Mouse (Mus musculus): ENCODE data around the gene Fam184a. TPM values are rescaled to one million over a fixed set of nuclear protein-coding genes. Genes with fewer than 3 reads are reported as not detected.

Fam184a gene
- total and polyA plus RNA-seq, 2 experiments from 2014 or later: 14.6 to 14.7 TPM

DNA sequence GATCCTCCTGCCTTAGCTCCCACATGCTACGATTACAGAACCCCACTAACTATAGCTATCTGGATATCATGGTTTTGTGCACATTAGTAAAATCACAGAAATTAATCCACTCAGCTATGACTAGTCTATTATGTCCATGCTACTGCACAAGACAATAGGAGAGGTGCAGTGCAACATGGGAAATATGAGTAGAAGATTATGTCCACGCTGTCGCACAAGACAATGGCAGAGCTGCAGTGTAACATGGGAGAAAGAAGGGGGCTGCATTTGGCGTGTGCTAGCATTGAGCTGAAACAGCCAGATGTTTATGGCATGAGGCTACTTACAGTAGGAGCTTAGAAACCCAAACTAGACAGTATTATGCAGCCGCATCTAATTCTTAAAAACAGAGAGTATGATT is 8.0 kb downstream of the Fam184a start:
- no peak for DNase-seq (ENCODE audit: low spot score)
- Histone ChIP-seq H3K27me3 (ENCODE audit: insufficient read depth, low read length) (no peaks in the 10 kb centered on the region), H3K9me3 (ENCODE audit: low read length) (no peaks in the 10 kb centered on the region), H3K9ac (replicated peaks; ENCODE audit: low read length, poor library complexity, severe bottlenecking) (no peak overlapping the region), H3K4me1 (ENCODE audit: insufficient read depth, low read length) (no peaks in the 10 kb centered on the region), H3K27ac (ENCODE audit: low read depth, low read length) (no peak overlapping the region), H3K4me2 (ENCODE audit: low read depth, low read length, poor library complexity, severe bottlenecking) (no peak overlapping the region), H3K36me3 (ENCODE audit: insufficient read depth, low read length) (no peaks in the 10 kb centered on the region), H3K4me3 (ENCODE audit: low read depth, low read length) (no peak overlapping the region)
- WGBS: 61% methylated on average over 5 of the region's 5 CpGs
- TF ChIP-seq CTCF (IDR thresholded peaks at IDR 0.05): no peak
- ATAC-seq (ENCODE audit: low FRiP score): no peak

GRCm38 (mm10) chr10:53740014-53740413 is 10.9 kb downstream of the Fam184a start:
- no peak overlapping the region for H3K27ac ChIP-seq (ENCODE audit: low read depth, low read length)
- H3K4me1 ChIP-seq (ENCODE audit: insufficient read depth, low read length): no peaks in the 10 kb centered on the region
- no peaks in the 10 kb centered on the region for H3K9me3 ChIP-seq (ENCODE audit: low read length)
- no peak overlapping the region for H3K4me3 ChIP-seq (ENCODE audit: low read depth, low read length)
- no peak overlapping the region for H3K9ac ChIP-seq (replicated peaks; ENCODE audit: low read length, poor library complexity, severe bottlenecking)
- no peak for TF ChIP-seq CTCF (IDR thresholded peaks at IDR 0.05)
- H3K36me3 ChIP-seq (ENCODE audit: insufficient read depth, low read length): no peaks in the 10 kb centered on the region
- no peak for DNase-seq (ENCODE audit: low spot score)
- no peak for ATAC-seq (ENCODE audit: low FRiP score)
- no peaks in the 10 kb centered on the region for H3K27me3 ChIP-seq (ENCODE audit: insufficient read depth, low read length)
- no peak overlapping the region for H3K4me2 ChIP-seq (ENCODE audit: low read depth, low read length, poor library complexity, severe bottlenecking)

- H3K4me2 ChIP-seq (ENCODE audit: low read depth, low read length, poor library complexity, severe bottlenecking): no peak overlapping the region
- no peak for ATAC-seq (ENCODE audit: low FRiP score)
- H3K4me1 ChIP-seq (ENCODE audit: insufficient read depth, low read length): no peaks in the 10 kb centered on the region
- no peaks in the 10 kb centered on the region for H3K36me3 ChIP-seq (ENCODE audit: insufficient read depth, low read length)
- WGBS: 89% methylated on average over 8 of the region's 8 CpGs
- H3K27ac ChIP-seq (ENCODE audit: low read depth, low read length): no peak overlapping the region
- no peaks in the 10 kb centered on the region for H3K9me3 ChIP-seq (ENCODE audit: low read length)
- TF ChIP-seq CTCF (IDR thresholded peaks at IDR 0.05): no peak
- H3K4me3 ChIP-seq (ENCODE audit: low read depth, low read length): no peak overlapping the region
- H3K9ac ChIP-seq (replicated peaks; ENCODE audit: low read length, poor library complexity, severe bottlenecking): no peak overlapping the region
- H3K27me3 ChIP-seq (ENCODE audit: insufficient read depth, low read length): no peaks in the 10 kb centered on the region
- no peak for DNase-seq (ENCODE audit: low spot score)
Measured at GRCm38 (mm10) chr10:53738842-53739241, 12.1 kb downstream of the Fam184a start.

DNA sequence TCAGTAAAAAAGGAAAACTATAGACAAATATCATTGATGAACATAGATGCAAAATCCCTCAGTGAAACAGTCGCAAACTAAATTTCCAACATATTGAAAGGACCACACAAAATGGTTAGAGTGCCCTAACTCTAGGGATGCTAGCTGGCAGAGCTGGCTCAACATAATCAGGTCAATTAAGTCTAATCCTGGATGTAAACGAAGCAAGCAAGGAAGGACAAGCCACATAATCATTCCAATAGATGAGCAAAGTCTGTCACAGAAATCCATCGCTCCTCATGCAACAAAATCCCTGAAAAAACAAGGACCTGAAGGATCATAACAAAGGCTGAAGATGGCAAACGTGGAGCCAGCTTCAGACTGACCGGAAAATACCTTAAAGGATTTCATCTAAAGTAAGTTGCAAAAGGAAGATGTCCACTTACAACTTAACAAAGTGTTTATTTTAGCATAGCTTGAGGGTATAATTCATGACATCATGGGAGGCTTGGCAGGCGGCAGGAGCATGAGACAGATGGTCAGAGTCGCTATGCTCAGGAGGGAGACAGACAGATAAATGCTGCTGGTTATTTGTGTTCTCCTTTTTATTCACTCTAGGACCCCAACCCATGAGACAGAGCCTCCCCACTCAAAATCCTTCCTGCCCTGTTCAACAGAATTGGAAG is 15.6 kb downstream of the Fam184a start:
- 78% methylated on average over 7 of the region's 7 CpGs for WGBS
- ATAC-seq (ENCODE audit: low FRiP score): no peak
- no peak for TF ChIP-seq CTCF (IDR thresholded peaks at IDR 0.05)

DNA sequence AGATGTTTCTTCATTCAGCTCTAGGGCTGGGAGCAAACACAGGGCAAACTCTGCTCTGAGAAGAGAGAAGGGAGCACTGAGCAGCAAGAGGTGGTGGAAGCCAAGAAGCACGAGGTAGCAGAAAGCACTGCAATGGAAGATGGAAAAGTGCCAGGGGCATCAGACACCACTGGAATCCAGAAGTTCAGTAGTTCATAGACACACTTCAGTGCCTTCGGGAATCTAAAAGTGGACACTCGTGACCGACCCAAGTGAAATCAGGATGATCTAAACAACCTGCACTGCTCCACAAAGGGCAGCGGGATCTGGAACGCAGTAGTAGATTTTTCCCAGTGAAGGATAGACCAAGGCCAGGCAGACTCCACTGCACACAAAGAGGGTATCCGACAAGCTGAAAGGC is 18.6 kb downstream of the Fam184a start:
- Histone ChIP-seq H3K36me3 (ENCODE audit: insufficient read depth, low read length) (no peaks in the 10 kb centered on the region), H3K4me2 (ENCODE audit: low read depth, low read length, poor library complexity, severe bottlenecking) (no peak overlapping the region), H3K4me1 (ENCODE audit: insufficient read depth, low read length) (no peaks in the 10 kb centered on the region), H3K4me3 (ENCODE audit: low read depth, low read length) (no peak overlapping the region), H3K9me3 (ENCODE audit: low read length) (no peaks in the 10 kb centered on the region), H3K27ac (ENCODE audit: low read depth, low read length) (no peak overlapping the region), H3K27me3 (ENCODE audit: insufficient read depth, low read length) (no peaks in the 10 kb centered on the region), H3K9ac (replicated peaks; ENCODE audit: low read length, poor library complexity, severe bottlenecking) (no peak overlapping the region)
- WGBS: 85% methylated on average over 7 of the region's 7 CpGs
- DNase-seq (ENCODE audit: low spot score) (no peak), ATAC-seq (ENCODE audit: low FRiP score) (no peak)
- TF ChIP-seq CTCF (IDR thresholded peaks at IDR 0.05): no peak

More for the DNA sequence above, 15.6 kb downstream of the Fam184a start:
- H3K27ac ChIP-seq (ENCODE audit: low read depth, low read length): no peak overlapping the region
- no peak overlapping the region for H3K9ac ChIP-seq (replicated peaks; ENCODE audit: low read length, poor library complexity, severe bottlenecking)
- H3K4me1 ChIP-seq (ENCODE audit: insufficient read depth, low read length): no peaks in the 10 kb centered on the region
- H3K36me3 ChIP-seq (ENCODE audit: insufficient read depth, low read length): no peaks in the 10 kb centered on the region
- H3K4me2 ChIP-seq (ENCODE audit: low read depth, low read length, poor library complexity, severe bottlenecking): no peak overlapping the region
- no peaks in the 10 kb centered on the region for H3K27me3 ChIP-seq (ENCODE audit: insufficient read depth, low read length)
- DNase-seq (ENCODE audit: low spot score): no peak
- no peak overlapping the region for H3K4me3 ChIP-seq (ENCODE audit: low read depth, low read length)
- H3K9me3 ChIP-seq (ENCODE audit: low read length): no peaks in the 10 kb centered on the region

DNA sequence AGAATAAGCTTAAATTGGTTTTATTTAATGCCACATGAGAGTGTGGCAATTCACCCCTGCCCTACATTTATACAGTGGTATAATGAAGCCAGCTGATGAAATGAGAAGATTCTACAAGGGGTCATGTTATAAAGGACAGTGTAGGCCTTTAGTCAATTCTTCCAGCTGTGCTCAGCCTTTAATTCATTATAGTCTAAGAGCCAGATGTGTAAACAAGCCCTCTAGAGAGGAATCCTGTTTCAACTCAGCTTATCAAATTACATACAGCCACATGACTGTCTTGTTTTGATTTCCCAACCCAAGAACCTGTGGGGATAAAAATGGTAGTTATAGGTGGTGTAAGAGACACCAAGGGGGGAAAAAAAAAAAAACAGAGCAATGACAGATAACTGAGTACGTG is 22.0 kb downstream of the Fam184a start:
- Histone ChIP-seq H3K27ac (ENCODE audit: low read depth, low read length) (no peak overlapping the region), H3K4me1 (ENCODE audit: insufficient read depth, low read length) (no peaks in the 10 kb centered on the region), H3K4me3 (ENCODE audit: low read depth, low read length) (no peak overlapping the region), H3K36me3 (ENCODE audit: insufficient read depth, low read length) (no peaks in the 10 kb centered on the region), H3K9ac (replicated peaks; ENCODE audit: low read length, poor library complexity, severe bottlenecking) (no peak overlapping the region), H3K4me2 (ENCODE audit: low read depth, low read length, poor library complexity, severe bottlenecking) (no peak overlapping the region), H3K9me3 (ENCODE audit: low read length) (no peaks in the 10 kb centered on the region), H3K27me3 (ENCODE audit: insufficient read depth, low read length) (no peaks in the 10 kb centered on the region)
- 65% methylated on average over 1 of the region's 1 CpGs for WGBS
- DNase-seq (ENCODE audit: low spot score) (no peak), ATAC-seq (ENCODE audit: low FRiP score) (no peak)
- TF ChIP-seq CTCF (IDR thresholded peaks at IDR 0.05): no peak
